Comparison of ENCODE assay signal across 24 mouse cellular contexts in genomic region chr12:100190802-100191201, GRCm38 (mm10).
"Had no signal": no experiment of that assay in that cellular context is flagged by ENCODE, and none has a peak within 500 bp of the region (broad histone marks: within the 10 kb centered on the region; RNA-seq: fewer than 3 reads in every experiment).

No protein-coding gene starts in this region.

- H3K4me3 ChIP-seq: forebrain, embryonic 15.5 days; heart, embryonic 13.5 days; heart, embryonic 15.5 days; limb, embryonic 13.5 days; limb, embryonic 15.5 days; liver, embryonic 12.5 days had no signal

- H3K9ac ChIP-seq: forebrain, embryonic 15.5 days; forebrain, postnatal 0 days; heart, embryonic 13.5 days; heart, embryonic 15.5 days; hindbrain, embryonic 14.5 days; limb, embryonic 13.5 days; limb, embryonic 15.5 days; liver, embryonic 12.5 days had no signal

- H3K4me2 ChIP-seq: forebrain, embryonic 15.5 days; heart, embryonic 11.5 days; heart, embryonic 13.5 days; heart, embryonic 15.5 days; hindbrain, embryonic 14.5 days; limb, embryonic 13.5 days; limb, embryonic 15.5 days; liver, embryonic 12.5 days had no signal

- ATAC-seq: forebrain, embryonic 15.5 days; forebrain, postnatal 0 days; hindbrain, embryonic 16.5 days; inflammation-experienced regulatory T-cells, adult 6 months; liver, embryonic 12.5 days had no signal

- DNase-seq: forebrain, postnatal 0 days; gastrocnemius, postnatal 14 days; gastrocnemius, postnatal 36 days; heart, adult 18-20 months; heart, postnatal 14 days; heart, postnatal 36 days; kidney, adult 18-20 months; kidney, adult 8-10 months; kidney, postnatal 14 days; kidney, postnatal 36 days; layer of hippocampus, adult 9-11 months; layer of hippocampus, postnatal 36 days; left cerebral cortex, postnatal 4 days had no signal

- H3K9me3 ChIP-seq: forebrain, embryonic 15.5 days; heart, embryonic 13.5 days; heart, embryonic 15.5 days; limb, embryonic 13.5 days; limb, embryonic 15.5 days; liver, embryonic 12.5 days had no signal

- H3K27me3 ChIP-seq: forebrain, embryonic 15.5 days; heart, embryonic 13.5 days; heart, embryonic 15.5 days; limb, embryonic 13.5 days; limb, embryonic 15.5 days; liver, embryonic 12.5 days had no signal

- H3K27ac ChIP-seq: forebrain, embryonic 15.5 days; heart, embryonic 13.5 days; heart, embryonic 15.5 days; hindbrain, embryonic 14.5 days; kidney, postnatal 0 days; limb, embryonic 13.5 days; limb, embryonic 15.5 days; liver, embryonic 12.5 days had no signal

- H3K36me3 ChIP-seq: forebrain, embryonic 15.5 days; heart, embryonic 13.5 days; heart, embryonic 15.5 days; limb, embryonic 13.5 days; limb, embryonic 15.5 days; liver, embryonic 12.5 days had no signal
